Mouse (Mus musculus) lung, postnatal 10 days (tissue): ENCODE results near the gene Aldh16a1.
"Not testable (repeated sequence)": the region's sequence is repeated elsewhere in the genome, so short reads cannot be mapped to it uniquely, and the experiment has no call there.

Source experiments
- DNase-seq: peaks from one replicate; pipeline ENCODE4 v3.0.0; 2021

Aldh16a1 gene

DNA sequence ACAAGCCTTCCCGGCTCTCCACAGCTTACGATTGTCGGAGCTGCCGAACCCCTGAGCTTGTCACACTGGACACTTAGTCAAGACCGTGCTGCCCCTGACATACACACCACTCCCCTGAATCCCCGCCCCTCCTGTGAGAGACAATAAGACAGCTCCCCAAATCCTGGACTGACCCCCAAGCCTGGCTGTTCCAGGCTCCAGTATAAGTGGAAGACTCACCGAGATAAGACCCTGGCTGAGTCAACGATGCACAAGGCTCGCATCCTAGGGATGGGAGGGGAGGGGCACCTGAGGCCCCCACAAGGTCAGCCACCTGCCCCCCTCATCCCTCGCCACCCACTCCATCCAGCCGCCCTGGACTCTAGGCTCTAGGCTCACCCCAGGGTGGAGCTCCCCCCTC is 22.5 kb downstream of the Aldh16a1 start:
- no peak for DNase-seq

- DNase-seq, result no peak
Observed at GRCm38 (mm10) chr7:45129776-45130512, 24.4 kb downstream of the Aldh16a1 start.

DNA sequence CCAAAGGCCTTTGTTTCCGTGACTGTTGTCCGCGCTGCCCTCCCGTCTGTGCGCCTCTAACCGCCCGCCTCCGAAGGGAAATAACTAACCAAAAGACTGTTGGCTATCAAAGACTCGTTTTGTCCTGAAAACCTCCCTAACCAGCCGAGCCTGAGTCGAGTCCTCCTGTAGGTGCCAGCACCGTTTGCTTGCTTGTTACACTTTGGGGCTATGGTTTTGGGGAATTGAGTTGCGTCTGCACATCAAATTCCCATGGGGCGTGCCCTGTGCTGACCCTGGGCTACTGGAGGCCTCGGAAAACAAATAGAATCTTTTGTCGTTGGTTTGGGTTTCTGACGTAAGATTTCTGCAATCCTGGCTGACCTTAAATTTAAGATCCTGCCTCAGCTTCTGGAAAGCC is 25.1 kb downstream of the Aldh16a1 start:
- DNase-seq, result no peak

DNA sequence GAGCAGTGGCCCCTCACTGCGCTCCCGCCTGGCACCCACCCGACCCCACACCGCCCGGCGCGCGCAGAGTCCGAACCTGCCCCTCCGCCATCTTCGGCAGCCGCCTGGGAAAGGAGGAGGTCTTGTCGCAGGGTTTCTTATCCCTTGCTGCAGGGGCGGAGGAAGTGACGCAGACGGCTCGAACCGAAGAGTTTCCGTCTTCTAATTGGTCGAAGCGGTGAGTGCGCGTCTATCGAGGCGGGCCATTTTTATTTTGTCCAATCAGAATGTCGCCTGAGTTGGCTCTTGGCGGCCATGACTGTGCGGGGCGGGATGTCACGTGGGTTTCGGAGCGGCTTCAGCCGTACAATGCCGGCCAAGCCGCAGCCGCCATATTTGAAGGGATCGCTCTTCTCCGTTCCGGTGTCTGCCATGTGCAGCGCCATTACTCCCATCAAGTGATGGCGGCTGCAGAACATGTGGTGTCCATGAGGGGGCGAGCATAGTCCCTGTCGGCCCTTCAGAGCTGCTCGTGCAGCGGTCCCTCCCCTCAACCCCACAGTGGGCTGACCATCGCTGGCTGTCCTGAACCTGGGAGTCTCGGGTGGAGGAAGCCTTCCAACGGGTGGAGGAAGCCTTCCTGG is 25.6 kb downstream of the Aldh16a1 start, which contains the start of gene Rpl13a:
Gene Rpl13a (minus strand): TSS at position 138 of the 623 bp plus-strand sequence.
- DNase-seq, result peak; percentile 99

DNA sequence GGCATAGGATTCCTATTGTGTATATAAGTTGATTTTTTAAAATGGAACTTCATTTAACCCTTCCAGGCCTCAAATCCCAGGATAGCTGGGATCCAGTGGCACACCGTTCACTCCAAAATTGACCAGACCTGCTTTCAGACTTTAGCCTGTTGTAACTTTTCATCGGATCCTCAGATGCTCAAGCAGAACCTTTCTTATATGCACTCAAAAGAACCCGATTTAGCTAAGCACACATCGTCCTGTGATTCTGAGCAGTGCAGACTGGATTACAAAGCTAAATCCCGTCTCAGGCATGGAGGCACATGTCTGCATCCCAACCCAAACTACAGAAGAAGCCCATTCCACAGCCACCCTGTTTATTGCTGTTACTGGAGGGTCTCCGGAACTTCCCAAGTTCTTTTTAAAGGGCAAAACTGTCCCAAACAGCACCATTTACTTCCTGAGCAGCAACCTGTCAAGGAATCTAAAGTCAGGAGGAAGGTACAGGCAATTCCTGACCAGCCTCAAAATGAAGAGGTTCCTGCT is 26.6 kb downstream of the Aldh16a1 start:
- no peak for DNase-seq

DNA sequence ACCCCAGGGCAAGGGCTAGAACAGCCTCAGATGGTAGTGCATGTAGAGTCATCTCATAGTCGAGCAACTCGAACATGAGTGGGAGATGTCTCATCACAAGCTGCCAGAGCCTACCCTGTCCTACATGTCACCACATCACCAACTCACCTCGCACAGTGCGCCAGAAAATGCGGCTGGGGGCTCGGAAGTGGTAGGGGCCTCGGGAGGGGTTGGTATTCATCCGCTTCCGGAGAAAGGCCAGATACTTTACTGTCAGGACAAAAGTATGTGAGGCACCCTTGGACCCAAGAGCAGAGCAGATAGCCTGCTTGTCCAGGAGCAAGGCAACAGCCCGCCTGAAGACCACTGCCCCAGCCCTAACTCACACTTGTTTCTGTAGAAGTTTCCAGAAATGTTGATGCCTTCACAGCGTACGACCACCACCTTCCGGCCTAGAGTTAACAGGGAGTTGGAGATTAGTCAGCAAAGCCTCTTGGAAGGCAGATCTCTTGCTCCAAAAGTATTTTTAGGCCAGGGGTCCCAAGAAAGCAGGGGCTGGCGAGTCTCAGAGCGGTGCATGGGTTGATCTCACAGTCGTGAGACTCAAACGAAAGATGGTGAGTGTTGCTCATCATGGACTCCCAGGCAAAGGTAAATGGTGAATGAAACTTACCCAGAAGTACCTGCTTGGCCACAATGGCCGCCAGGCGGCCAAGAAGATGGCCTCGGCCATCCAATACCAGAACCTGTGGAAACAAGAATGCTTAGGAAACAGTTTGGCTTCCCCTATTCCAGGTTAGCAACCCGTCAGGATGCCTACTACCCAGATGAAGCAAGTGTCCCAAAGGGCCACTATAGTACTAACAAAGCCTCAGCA is 27.3 kb downstream of the Aldh16a1 start:
- no peak for DNase-seq

- no peak for DNase-seq
Observed at GRCm38 (mm10) chr7:45126147-45126843, 28.1 kb downstream of the Aldh16a1 start.

GRCm38 (mm10) chr7:45125649-45126048 is 28.7 kb downstream of the Aldh16a1 start:
- not testable (repeated sequence) for DNase-seq

DNA sequence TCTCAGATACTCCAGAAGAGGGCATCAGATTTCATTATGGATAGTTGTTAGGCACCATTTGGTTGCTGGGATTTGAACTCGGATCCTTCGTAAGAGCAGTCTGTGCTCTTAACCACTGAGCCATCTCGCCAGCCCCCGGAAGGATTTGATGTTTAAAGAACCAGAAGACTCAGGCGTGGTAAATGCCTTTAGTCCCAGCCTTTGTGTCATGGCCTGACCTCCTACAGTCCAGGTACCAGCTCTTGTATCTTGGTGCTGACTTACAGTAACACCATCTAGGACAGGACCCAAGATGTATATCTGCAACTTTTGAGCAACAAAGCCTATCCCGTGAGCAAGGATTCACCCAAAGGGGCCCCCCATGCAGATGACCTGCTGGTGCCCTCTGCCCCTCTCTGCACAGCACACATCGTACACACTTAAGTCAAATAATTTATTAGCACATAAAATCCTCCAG is 29.2 kb downstream of the Aldh16a1 start:
- peak; percentile 38 for DNase-seq

DNA sequence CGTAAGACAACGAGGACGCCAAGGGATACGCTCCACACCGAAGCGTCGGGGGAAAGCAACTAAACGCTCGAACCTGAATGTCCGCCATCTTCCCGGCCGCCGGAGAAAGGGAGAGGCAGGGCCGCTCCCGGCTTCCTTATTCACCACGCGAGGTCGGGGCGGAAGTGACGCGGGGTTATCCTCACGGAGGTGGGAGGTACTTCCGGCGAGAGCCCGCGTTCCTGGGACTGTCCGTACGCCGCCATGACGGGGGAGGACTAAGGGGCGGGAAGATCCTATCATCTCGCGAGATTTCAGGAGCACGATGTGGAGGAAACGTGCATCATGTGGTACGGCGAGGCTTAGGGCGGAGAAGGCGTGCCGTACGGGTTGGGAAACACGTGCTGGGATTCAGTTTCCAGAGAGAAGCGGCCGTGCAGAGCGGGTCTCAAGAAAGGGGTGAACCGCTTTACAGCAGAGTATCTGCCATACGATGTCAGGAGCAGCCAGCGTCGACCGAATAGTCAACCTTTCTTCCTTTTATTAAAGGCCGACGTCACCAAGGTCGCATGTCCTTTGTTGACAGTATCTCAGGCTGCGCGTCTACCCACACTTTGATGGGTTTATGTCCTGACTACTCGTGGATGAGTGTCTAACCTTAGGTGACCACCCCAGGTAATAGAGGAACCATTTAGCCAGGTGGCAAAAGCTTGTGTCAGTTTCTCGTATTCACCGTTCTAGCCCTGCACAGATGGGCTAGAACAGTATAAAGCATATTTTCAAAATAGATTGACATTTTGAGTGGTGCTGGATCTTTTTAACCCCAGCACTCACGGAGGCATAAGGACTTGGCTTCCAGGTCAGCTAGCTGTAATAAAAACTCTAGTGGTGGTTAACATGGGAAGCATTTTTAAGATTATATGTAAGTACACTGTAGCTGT is 29.9 kb downstream of the Aldh16a1 start, which contains the start of gene Rps11:
Gene Rps11 (minus strand): TSS at position 216 of the 920 bp plus-strand sequence.
- peak; percentile 100 for DNase-seq

DNA sequence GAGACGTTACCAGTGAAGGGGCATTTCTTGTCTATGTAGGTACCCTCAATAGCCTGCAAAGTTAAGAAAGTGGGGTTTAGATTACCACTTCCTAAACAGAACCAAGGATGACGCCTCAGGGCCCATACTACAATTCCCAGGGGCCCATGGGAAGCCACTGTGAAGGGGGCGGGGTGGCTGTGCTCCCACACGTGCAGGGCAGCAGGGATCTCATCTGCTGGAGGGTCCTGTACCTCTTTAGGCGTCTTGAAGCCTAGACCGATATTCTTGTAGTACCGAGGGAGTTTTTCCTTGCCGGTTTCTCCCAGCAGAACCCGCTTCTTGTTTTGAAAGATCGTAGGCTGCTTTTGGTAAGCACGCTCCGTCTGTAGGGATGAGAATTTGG is 31.2 kb downstream of the Aldh16a1 start:
- peak; percentile 56 for DNase-seq

- no peak for DNase-seq
Observed at GRCm38 (mm10) chr7:45122561-45123185, 31.7 kb downstream of the Aldh16a1 start.

DNA sequence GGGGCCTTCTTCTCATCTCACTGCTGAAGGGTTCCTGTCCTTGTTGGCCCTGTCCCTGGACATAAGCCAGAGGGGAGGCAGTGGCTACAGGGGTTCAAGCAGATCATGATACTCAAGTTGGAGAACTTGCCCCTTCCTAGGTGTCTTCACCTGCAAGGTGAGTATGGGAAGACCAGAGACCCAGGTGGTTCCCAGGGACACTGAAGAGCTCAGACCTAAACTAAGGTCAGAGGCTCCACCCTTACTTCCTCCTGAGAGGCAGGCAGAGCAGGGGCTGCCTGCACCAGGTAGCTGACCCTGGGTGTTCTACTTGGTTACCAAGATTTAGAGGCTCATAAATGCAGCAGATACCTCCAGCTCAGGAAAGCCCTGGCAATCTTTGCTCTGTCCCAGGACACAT is 32.4 kb downstream of the Aldh16a1 start:
- DNase-seq, result peak; percentile 4

- DNase-seq, result peak; percentile 85
Observed at GRCm38 (mm10) chr7:45121404-45121803, 33.0 kb downstream of the Aldh16a1 start.

DNA sequence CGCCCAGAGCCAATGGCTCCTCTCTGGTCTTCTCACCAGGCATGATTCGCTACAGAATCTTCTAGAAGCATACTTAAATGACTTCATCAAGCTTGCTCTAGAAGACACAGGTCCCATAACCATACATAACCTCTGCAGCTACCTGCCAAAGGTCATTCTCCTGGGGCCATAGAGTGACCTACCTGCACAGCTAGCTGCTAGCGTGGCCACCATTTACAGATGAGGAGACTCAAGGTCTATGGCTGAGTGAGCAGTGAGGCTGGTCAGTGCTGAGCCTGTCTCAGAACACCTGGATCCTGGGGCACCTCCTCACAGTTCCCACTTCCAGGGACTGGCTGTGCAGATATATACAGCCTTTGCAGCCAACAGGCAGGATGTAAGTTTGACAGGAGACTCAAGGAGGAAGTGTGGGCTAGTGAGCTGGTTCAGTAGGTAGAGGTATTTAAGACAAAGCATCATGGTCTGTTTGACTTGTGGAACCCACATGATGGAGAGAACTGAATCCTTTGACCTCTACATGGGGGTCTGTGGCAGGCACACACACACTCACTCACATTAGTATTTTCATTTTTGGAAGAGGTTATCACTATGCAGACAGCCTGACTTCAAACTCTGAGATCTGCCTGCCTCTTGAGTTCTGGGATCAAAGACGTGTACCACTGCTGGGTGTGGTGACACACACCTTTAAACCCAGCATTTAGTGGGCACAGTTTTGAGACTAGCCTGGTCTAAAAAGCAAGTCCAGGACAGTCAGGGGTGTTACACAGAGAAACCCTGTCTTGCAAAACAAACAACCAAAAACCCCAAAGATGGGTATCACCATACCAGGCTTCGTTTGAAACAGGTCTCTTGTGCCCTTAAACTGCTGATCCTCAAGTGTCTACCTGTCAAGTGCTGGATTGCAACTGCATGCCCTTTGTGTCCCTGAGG is 34.3 kb downstream of the Aldh16a1 start:
- DNase-seq, result no peak

DNA sequence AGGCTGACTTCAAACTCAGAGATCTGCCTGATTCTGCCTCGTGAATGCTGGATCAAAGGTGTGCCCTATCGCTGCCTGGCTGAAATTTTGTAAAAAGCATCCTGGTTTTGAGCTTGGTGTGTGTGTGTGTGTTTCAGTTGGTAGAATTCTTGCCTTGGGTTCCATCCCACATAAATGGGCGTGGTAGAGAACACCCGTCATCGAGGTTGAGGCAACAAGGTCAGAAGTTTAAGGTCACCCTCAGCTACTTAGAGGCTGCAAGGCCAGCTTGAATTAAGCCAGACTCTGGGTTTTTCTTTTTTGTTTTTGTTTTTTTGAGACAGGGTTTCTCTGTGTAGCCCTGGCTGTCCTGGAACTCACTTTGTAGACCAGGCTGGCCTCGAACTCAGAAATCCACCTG is 36.0 kb downstream of the Aldh16a1 start:
- DNase-seq, result no peak

- no peak for DNase-seq
Observed at GRCm38 (mm10) chr7:45117566-45117965, 36.8 kb downstream of the Aldh16a1 start.

DNA sequence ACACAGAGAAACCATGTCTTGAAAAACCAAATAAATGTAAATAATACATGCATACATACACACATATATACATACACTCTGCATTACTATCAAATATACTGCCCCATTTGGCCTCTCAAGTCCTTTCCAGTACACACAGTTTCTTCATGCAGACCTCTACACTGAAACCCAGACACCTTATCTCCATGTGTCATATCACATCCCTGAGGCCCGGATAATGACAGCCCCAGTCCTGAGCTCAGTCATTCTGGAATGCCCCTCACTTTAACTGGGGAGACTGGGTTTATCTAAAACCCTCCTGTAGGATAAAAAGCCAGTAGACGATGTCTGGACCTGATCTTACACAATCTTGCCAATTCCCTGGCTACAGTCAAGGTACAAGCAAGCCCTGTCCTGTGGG is 40.9 kb downstream of the Aldh16a1 start:
- DNase-seq, result no peak

DNA sequence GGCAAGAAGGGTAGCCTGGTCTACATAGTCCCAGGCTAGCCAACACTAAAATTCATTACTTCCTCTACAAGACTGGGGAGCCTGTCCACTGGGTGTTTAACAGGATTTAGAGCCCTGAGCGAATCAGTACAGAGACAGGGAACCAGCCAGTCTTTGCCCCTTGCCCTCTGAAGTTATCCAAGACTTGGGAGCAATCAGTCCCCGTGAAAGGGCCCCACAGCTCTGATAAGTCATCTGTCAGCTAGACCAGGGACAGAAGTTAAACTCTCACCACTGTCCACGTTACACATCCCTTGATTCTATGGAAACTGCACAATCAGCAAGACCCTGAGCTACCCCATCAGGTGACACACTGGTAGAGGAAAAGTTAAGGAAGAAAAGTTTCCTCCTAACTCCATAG is 41.9 kb downstream of the Aldh16a1 start:
- no peak for DNase-seq

DNA sequence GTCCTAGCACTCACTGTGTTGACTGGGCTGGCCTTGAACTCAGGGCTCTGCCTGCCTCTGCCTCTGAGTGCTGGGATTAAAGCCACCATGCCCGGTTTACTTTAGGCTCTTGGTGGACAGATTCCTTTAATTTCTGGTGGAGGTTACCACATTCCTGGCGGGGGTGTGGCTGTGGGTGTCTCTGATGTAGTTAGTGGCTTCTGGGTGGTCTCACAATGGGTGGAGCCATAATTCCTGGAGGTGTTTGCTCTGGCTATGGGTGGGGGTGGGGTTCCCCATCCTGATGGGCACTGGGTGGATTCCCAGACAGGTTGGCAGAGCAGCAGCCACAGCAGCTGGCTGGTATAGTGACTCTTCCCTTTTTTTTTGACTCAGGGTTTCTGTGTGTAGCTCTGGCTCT is 42.4 kb downstream of the Aldh16a1 start:
- DNase-seq, result no peak
